Mouse (Mus musculus) embryonic facial prominence, embryonic 12.5 days (tissue): ENCODE data around the gene Il9r. TPM values are rescaled to one million over a fixed set of nuclear protein-coding genes. Genes with fewer than 3 reads are reported as not detected.

Source experiments
- ATAC-seq: fragments of 200-750 bp; cut with Nextera tagmentation; 2 replicates; pipeline ENCODE4 v1.8.0; 2017; ENCODE audit not compliant: insufficient number of reproducible peaks, insufficient read depth, low FRiP score, low TSS enrichment
- H3K27ac ChIP-seq: fragments of 300-500 bp; sonication (generic); 2 replicates; pipeline ENCODE4 v1.5.1; 2016; ENCODE audit warnings: mild to moderate bottlenecking
- H3K27me3 ChIP-seq: fragments of 300-500 bp; sonication (generic); 2 replicates; pipeline ENCODE4 v1.6.1; 2016; ENCODE audit warnings: mild to moderate bottlenecking, moderate library complexity
- H3K36me3 ChIP-seq: fragments of 300-500 bp; sonication (generic); 2 replicates; pipeline ENCODE4 v1.6.1; 2016; ENCODE audit warnings: mild to moderate bottlenecking
- H3K4me1 ChIP-seq: fragments of 300-500 bp; sonication (generic); 2 replicates; pipeline ENCODE4 v1.6.1; 2016
- H3K4me2 ChIP-seq: fragments of 300-500 bp; sonication (generic); replicated peaks from 2 replicates; pipeline ENCODE4 v1.6.1; 2016; ENCODE audit warnings: mild to moderate bottlenecking, moderate library complexity
- H3K4me3 ChIP-seq: fragments of 300-500 bp; sonication (generic); 2 replicates; pipeline ENCODE4 v1.5.1; 2016; ENCODE audit warnings: mild to moderate bottlenecking
- H3K9ac ChIP-seq: fragments of 300-500 bp; sonication (generic); 2 replicates; pipeline ENCODE4 v1.6.1; 2016; ENCODE audit warnings: mild to moderate bottlenecking, moderate library complexity
- H3K9me3 ChIP-seq: fragments of 300-500 bp; sonication (generic); 2 replicates; pipeline ENCODE4 v1.6.1; 2016; ENCODE audit warnings: mild to moderate bottlenecking, moderate library complexity
- WGBS: fragments of 180-500 bp; shearing (Covaris S2); methylation state at CpG from one replicate; pipeline ENCODE4 v1.1.7; 2016; 5-methylcytosine and 5-hydroxymethylcytosine counted together
- polyA plus RNA-seq: library from polyadenylated mRNA; unstranded; fragments of >200 nt; fragmentation: Nextera tagmentation; extraction: Ambion mirVana; gene quantifications from 2 replicates; pipeline ENCODE4 v1.2.1, GENCODE M21; 2016

Gene Il9r
- polyA plus RNA-seq, 1 experiment from 2014 or later: not detected

DNA sequence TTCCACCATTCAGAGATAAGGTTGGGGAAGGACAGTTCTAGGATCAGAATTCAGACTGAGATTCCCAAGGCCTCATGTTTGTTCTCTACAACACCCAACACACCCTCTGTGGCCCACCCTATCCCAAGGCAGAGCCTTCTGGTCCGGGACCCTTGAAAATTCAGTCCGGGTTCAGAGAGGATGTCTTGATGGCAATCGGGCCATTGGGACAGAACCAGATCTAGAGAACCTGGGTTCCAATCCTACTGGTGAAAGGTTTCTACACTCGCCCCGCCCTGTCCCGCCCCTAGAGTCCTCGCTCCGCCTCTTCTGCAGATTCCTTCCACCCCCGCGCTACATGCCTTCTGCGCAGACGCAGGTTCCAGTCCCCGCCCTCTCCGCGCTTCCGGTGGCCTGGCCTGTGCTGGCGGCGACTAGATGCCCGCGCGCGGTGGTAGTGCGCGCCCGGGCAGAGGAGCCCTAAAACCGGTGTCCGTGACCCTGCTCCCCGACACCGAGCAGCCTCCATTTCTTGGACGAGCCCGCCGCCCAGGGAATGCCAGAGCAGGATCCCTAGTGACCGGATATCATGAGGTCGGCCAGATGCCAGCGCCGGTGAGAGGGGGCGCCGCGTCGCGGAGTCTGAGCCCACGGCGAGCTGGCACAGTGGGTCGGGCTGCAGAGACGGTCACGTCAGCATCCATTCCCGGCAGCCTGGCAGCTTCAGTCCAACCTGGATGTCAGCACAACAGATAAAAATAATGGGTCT is 26.2 kb upstream of the Il9r start, which contains the start of gene Mpg:
Gene Mpg (plus strand): TSS at position 382 of the 748 bp plus-strand sequence.
- 4% methylated on average over 47 of the region's 47 CpGs for WGBS
- peaks cover 38% of the 10 kb centered on the region for H3K4me1 ChIP-seq
- H3K4me2 ChIP-seq: peak within 1 kb of the TSS; percentile 71
- H3K27me3 ChIP-seq: peaks cover 4% of the 10 kb centered on the region; the same call in 1 of the 2 replicates
- peak within 1 kb of the TSS; percentile 69 for H3K4me3 ChIP-seq
- peaks cover 26% of the 10 kb centered on the region for H3K36me3 ChIP-seq
- no peaks in the 10 kb centered on the region for H3K9me3 ChIP-seq
- peak within 1 kb of the TSS; percentile 85 for H3K27ac ChIP-seq
- H3K9ac ChIP-seq: peak within 1 kb of the TSS; percentile 77
- ATAC-seq: peak; percentile 57

DNA sequence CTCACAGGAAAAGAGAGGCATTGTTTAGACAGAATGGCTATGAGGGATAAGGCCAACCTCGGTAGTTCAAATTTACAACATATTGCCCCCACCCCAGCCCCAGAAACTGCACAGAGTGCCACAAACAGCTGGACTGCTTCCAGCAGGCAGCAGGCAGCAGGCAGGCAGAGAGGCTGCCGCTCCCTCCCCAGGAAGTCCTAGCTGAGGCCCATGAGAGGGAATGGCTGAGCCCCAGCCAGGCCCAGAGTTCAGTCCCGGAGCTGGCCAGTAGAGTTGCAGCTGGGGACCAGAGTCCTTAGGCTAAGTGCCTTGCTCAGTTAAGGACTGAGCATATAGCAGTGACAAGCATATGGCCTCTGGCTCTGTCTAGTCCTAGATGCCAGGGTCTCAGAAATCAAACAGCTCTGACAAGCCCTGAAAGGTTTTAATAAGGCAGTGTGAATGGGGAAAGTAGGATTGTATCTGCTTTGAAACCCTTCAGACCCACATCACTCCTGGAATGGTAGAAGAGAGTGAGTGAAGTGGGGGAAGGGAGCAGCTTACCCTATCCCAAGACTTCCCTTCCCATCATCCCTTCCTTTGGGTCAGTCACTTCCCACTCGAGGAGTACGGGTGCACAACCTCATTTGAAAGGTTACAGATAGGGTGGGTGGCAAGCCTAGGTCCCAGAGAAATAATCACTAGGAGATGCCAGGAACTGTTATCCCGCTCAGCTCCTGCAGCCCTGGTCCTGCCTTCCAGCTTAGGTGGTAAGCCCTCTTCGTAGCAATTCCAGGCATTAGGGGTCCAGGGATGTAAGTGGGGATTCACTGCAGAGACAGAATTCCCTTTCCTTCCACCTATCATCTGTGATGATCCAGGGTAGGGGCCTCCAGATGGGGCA is 25.4 kb upstream of the Il9r start:
- WGBS: 44% methylated on average over 7 of the region's 7 CpGs
- peak overlapping the region; percentile 8 for H3K9ac ChIP-seq
- H3K9me3 ChIP-seq: no peaks in the 10 kb centered on the region
- peak overlapping the region; percentile 69 for H3K4me3 ChIP-seq
- H3K36me3 ChIP-seq: peaks cover 18% of the 10 kb centered on the region
- peaks cover 45% of the 10 kb centered on the region for H3K4me1 ChIP-seq
- no peak for ATAC-seq
- 0 out of 2 replicates have a peak overlapping the region, but pooled peaks have one; percentile 6 for H3K4me2 ChIP-seq
- peak overlapping the region; percentile 85 for H3K27ac ChIP-seq
- peaks cover 4% of the 10 kb centered on the region; the same call in 1 of the 2 replicates for H3K27me3 ChIP-seq

DNA sequence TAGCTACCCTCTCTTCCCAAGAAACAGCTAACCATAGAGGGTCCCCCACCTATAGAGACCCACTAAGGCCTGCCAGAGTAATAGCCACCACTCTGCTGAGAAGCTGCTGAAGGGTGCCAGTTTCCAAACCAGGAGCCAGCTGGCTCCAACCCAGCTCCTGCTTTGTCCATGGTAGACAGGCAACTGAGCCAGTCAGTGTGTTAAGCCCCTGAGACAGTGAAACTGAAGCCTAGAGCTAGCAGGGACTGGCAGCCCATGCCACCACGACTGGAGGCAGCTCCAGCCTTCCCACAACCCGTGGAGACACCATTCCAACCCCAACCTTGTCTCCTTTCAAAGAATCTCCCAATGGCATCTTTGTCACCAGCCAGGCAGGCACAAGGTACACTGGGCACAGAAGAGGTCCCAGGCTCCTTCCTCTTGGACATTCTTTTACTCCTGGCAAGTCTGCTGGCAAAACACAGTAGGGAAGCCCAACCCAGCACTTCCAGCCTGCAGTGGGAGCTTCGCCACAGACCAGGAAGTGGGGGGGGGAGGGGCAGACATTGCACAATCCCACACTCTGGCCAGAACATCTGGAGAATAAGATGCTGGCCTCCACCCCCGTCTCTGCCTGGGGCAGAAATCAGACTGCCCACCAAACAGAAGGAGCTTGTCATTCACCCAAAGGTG is 24.5 kb upstream of the Il9r start:
- no peak overlapping the region for H3K4me2 ChIP-seq
- H3K4me1 ChIP-seq: peaks cover 53% of the 10 kb centered on the region
- peaks cover 4% of the 10 kb centered on the region; the same call in 1 of the 2 replicates for H3K27me3 ChIP-seq
- ATAC-seq: no peak
- WGBS: 10% methylated on average over 4 of the region's 4 CpGs
- H3K4me3 ChIP-seq: no peak overlapping the region
- H3K36me3 ChIP-seq: peaks cover 9% of the 10 kb centered on the region; the same call in 1 of the 2 replicates
- H3K9me3 ChIP-seq: no peaks in the 10 kb centered on the region
- peak overlapping the region; percentile 85 for H3K27ac ChIP-seq
- H3K9ac ChIP-seq: peak overlapping the region; percentile 8; the same call in 1 of the 2 replicates

DNA sequence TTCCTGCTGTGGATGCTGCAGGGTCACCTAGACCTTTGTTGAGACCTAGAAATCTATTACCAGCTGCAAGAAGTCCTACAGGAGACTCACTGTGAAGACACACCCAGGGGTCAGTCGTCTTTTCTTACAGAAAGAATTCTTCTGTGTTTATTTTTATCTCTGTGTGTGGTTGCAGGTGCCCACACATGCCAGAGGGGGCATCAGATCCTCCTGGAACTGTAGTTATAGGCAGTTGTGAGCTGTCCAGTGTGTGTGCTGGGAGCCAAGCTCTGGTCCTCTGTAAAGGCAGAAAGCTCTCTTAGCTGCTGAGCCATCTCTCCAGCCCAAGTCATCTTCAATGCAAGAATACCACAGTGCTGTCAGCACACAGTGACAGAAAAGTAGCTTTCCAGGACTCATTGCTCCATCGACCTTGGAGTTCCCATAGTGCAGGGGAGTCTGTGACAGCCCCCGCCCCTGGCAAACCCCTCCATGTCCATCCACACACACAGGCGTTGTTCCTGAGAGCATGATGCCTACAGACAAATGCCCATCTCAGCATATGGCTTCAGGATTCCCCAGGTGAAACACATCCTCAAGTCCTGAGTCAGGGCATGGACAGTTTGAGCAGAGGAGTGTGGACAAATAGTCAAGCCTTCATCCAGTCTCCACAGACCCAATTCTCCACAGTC is 23.4 kb upstream of the Il9r start:
- Histone ChIP-seq H3K4me3 (no peak overlapping the region), H3K4me2 (peak overlapping the region; percentile 86; the same call in 1 of the 2 replicates), H3K27me3 (peaks cover 4% of the 10 kb centered on the region; the same call in 1 of the 2 replicates), H3K9me3 (no peaks in the 10 kb centered on the region), H3K4me1 (peaks cover 64% of the 10 kb centered on the region), H3K27ac (no peak overlapping the region), H3K36me3 (0 out of 2 replicates have a peak, but pooled peaks cover under 1% of the 10 kb centered on the region), H3K9ac (no peak overlapping the region)
- no peak for ATAC-seq
- WGBS: 64% methylated on average over 4 of the region's 4 CpGs

DNA sequence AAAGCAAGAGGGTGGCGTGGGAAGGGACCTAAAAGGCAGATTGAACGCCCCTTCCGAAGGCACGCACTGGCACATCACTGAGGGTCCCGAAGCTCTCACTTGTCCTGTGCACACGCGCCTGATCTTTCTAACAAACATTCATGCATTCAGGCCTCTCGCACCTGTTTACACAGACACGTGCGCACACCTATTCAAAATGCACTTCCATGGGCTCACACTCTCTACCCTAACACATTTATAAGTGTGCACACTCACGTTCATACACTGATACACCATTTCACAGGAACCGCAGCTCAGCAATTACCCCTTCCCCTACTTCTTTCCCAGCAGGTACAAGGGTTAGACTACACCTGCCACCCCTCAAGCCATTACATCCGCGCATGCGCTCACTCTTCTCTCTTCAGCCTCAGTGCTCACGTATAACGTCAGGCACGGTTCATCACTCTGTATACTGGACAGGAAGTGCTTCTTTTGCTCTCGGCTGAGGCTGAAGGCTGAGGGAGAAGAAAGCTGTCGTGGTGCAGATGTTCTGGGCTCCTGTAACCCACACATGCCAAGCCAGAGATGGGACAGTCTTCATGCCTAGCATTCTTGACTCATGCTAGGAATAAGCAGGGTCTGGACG is 22.6 kb upstream of the Il9r start:
- H3K9me3 ChIP-seq: no peaks in the 10 kb centered on the region
- peaks cover 69% of the 10 kb centered on the region for H3K4me1 ChIP-seq
- H3K9ac ChIP-seq: peak overlapping the region; percentile 94

DNA sequence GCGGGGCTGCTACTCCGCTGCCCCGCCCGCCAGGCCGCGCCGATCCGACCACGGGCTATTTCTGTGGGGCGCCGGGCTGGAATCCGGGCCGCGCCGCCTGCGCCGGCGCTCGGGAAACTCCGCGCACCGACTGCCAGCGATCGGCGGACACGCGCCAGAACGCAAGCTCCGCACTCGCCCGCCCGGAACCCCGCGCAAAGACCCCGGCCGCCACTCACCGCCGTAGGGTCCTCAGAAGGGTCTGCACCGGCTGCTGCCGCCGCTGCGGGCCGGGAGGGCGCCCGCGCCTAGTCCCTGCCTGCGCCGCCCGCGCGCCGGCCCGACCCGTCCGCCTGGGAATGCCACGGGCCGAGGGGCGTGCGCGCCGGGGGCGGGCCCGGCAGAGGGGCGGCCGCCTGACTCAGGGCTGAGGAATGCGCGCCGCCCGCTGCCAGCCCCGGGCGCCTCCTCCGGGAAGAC is 21.9 kb upstream of the Il9r start, which contains the start of gene Rhbdf1:
Gene Rhbdf1 (minus strand): TSS at position 350 of the 459 bp plus-strand sequence.
- H3K9me3 ChIP-seq: no peaks in the 10 kb centered on the region
- peaks cover 66% of the 10 kb centered on the region for H3K4me1 ChIP-seq
- peak within 1 kb of the TSS; percentile 86 for H3K4me3 ChIP-seq
- peak within 1 kb of the TSS; percentile 94 for H3K9ac ChIP-seq
- WGBS: under 1% methylated on average over 62 of the region's 72 CpGs
- H3K27ac ChIP-seq: peak within 1 kb of the TSS; percentile 89
- no peak; the same call in 1 of the 2 replicates for ATAC-seq
- peaks cover 4% of the 10 kb centered on the region; the same call in 1 of the 2 replicates for H3K27me3 ChIP-seq
- H3K36me3 ChIP-seq: no peaks in the 10 kb centered on the region
- peak within 1 kb of the TSS; percentile 86 for H3K4me2 ChIP-seq

More for the DNA sequence above, 22.6 kb upstream of the Il9r start:
- 7% methylated on average over 21 of the region's 21 CpGs for WGBS
- peak overlapping the region; percentile 86 for H3K4me2 ChIP-seq
- ATAC-seq: no peak
- H3K27me3 ChIP-seq: peaks cover 4% of the 10 kb centered on the region; the same call in 1 of the 2 replicates
- H3K4me3 ChIP-seq: peak overlapping the region; percentile 86
- H3K27ac ChIP-seq: 0 out of 2 replicates have a peak overlapping the region, but pooled peaks have one; percentile 89
- H3K36me3 ChIP-seq: no peaks in the 10 kb centered on the region

DNA sequence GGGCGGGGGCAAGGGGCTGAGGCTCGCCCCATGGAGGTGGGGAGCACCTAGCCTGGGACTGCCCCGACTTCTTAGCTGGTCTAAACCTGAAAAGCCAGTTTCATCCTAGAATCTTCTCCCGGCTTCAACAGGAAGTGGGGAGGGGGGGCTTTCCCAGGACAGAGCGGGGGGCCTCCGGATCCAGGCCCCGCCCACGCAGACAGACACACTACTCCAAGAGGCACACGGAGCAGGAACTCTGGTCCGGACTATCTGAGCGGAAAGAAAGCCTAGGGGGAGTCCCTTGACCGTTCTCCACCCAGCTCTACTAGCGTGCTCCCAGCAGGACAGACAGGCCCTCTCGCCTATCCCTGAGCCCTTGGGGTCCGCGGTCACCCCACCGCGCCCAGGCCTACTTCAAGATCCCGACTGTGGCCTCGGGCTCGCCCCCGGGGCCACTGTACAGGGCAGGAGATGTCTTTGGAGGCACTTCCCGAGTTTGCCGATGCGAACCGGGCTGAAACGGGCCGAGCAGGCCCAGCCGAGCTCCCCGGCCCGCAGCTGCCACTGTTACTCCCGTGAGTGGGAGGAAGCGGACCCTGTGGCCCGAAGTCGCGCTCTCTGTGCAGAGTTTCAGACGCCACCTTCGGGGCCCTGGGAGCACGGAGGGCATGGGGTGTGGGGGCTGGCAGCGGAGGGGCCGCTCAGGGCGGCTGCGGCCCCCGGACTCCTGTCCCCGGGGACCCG is 21.3 kb upstream of the Il9r start:
- Histone ChIP-seq H3K27me3 (peaks cover 4% of the 10 kb centered on the region; the same call in 1 of the 2 replicates), H3K9ac (peak overlapping the region; percentile 94), H3K36me3 (no peaks in the 10 kb centered on the region), H3K4me3 (peak overlapping the region; percentile 86), H3K27ac (peak overlapping the region; percentile 89), H3K4me2 (peak overlapping the region; percentile 86), H3K4me1 (peaks cover 64% of the 10 kb centered on the region), H3K9me3 (no peaks in the 10 kb centered on the region)
- under 1% methylated on average over 38 of the region's 46 CpGs for WGBS
- ATAC-seq: peak; percentile 47

DNA sequence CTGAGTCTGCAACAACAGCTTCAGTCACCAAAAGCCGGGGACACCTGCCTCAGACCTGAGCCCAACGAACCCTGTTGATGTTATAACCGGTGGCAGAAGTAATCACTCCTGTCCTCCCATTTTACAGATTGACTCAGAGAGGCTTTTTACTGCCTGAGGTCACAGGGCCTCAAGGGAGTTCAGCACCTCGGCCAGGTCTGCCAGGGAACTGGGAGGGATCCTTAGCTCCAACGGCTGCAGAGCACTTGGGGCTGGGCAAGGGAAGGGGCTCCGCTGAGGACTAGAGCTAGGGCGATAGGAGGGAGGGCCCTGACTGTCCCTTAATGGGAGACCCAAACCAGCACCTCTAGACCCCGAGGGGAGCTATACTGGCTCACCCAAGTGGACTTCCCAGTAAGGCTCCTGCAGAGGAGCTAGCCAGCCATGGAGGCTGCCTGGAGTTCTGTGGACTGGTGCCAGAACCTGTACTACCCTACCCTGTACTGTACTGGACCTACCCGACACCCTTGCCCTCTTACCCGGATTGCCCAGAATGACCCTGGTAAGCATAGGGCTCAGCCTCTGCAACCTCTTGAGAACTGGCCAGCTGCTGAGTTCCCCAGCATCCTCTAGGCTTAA is 20.6 kb upstream of the Il9r start:
- peak overlapping the region; percentile 86 for H3K4me2 ChIP-seq
- peak overlapping the region; percentile 94 for H3K9ac ChIP-seq
- no peaks in the 10 kb centered on the region for H3K9me3 ChIP-seq
- peak overlapping the region; percentile 89 for H3K27ac ChIP-seq
- H3K36me3 ChIP-seq: no peaks in the 10 kb centered on the region
- H3K27me3 ChIP-seq: peaks cover 4% of the 10 kb centered on the region; the same call in 1 of the 2 replicates
- peaks cover 59% of the 10 kb centered on the region for H3K4me1 ChIP-seq
- peak; percentile 29; the same call in 1 of the 2 replicates for ATAC-seq
- peak overlapping the region; percentile 86 for H3K4me3 ChIP-seq
- 37% methylated on average over 10 of the region's 10 CpGs for WGBS

DNA sequence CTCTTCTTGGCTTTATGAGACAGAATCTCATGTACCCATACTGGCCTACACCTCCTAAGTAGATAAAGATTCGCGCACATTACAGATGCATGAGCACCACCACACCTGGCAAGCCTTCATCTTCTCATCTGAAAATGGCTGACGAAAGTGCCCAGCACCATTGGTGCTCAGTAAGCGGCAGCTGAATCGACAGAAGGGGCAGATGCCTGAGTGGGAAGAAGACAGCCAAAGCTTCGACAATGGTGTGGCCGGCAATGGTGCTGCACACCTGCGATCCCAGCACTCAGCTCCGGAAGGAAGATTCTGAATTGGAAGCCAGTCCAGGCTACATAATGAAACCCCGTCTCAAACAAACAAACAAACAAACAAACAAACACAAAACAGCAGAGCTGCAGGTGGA is 19.2 kb upstream of the Il9r start:
- Histone ChIP-seq H3K36me3 (peaks cover 10% of the 10 kb centered on the region; the same call in 1 of the 2 replicates), H3K27me3 (peaks cover 4% of the 10 kb centered on the region; the same call in 1 of the 2 replicates), H3K4me2 (peak overlapping the region; percentile 86; the same call in 1 of the 2 replicates), H3K9me3 (no peaks in the 10 kb centered on the region), H3K4me3 (no peak overlapping the region), H3K4me1 (peaks cover 47% of the 10 kb centered on the region), H3K9ac (0 out of 2 replicates have a peak overlapping the region, but pooled peaks have one; percentile 2), H3K27ac (no peak overlapping the region)
- ATAC-seq: no peak
- WGBS: 89% methylated on average over 10 of the region's 10 CpGs
